Mouse (Mus musculus): ENCODE data around the gene Tmem191c. TPM values are rescaled to one million over a fixed set of nuclear protein-coding genes. Genes with fewer than 3 reads are reported as not detected.
A peak's percentile ranks its signal among the peaks of the same experiment; 100 is the strongest.

Gene Tmem191c
- polyA plus RNA-seq, 1 experiment from 2014 or later = 4.0 TPM

GRCm38 (mm10) chr16:17255270-17255669 lies 20.6 kb upstream of the Tmem191c start:
- peaks cover 3% of the 10 kb centered on the region for H3K36me3 ChIP-seq (ENCODE audit: control insufficient read depth, insufficient read depth)
- no peaks in the 10 kb centered on the region for H3K9me3 ChIP-seq (replicated peaks; ENCODE audit: control insufficient read depth, low read length)
- H3K27me3 ChIP-seq (ENCODE audit: control insufficient read depth, insufficient read depth, low read depth, low read length) = no peaks in the 10 kb centered on the region
- peaks cover 32% of the 10 kb centered on the region for H3K4me1 ChIP-seq (ENCODE audit: control insufficient read depth, low read depth, low read length)
- H3K9ac ChIP-seq (ENCODE audit: low read depth, low read length) = no peak overlapping the region
- ATAC-seq (ENCODE audit: low read depth) = no peak
- no peak overlapping the region for H3K4me3 ChIP-seq (ENCODE audit: low read depth, low read length)
- H3K4me2 ChIP-seq (ENCODE audit: low read depth, low read length) = no peak overlapping the region
- H3K27ac ChIP-seq (ENCODE audit: low read length) = no peak overlapping the region
- WGBS (ENCODE audit: insufficient replicate concordance) = 53% methylated on average over 2 of the region's 2 CpGs

GRCm38 (mm10) chr16:17257359-17257821 lies 18.5 kb upstream of the Tmem191c start:
- no peak overlapping the region for H3K4me3 ChIP-seq (ENCODE audit: low read depth, low read length)

GRCm38 (mm10) chr16:17258917-17259316 lies 17.0 kb upstream of the Tmem191c start:
- Histone ChIP-seq H3K9ac (ENCODE audit: low read depth, low read length) (no peak overlapping the region), H3K36me3 (ENCODE audit: control insufficient read depth, insufficient read depth) (peaks cover 3% of the 10 kb centered on the region), H3K27me3 (ENCODE audit: control insufficient read depth, insufficient read depth, low read depth, low read length) (no peaks in the 10 kb centered on the region), H3K4me1 (ENCODE audit: control insufficient read depth, low read depth, low read length) (peaks cover 4% of the 10 kb centered on the region), H3K9me3 (replicated peaks; ENCODE audit: control insufficient read depth, low read length) (no peaks in the 10 kb centered on the region), H3K27ac (ENCODE audit: low read length) (no peak overlapping the region), H3K4me3 (ENCODE audit: low read depth, low read length) (no peak overlapping the region), H3K4me2 (ENCODE audit: low read depth, low read length) (no peak overlapping the region)
- WGBS (ENCODE audit: insufficient replicate concordance) = 74% methylated on average over 12 of the region's 12 CpGs
- no peak for ATAC-seq (ENCODE audit: low read depth)

More at GRCm38 (mm10) chr16:17257359-17257821, 18.5 kb upstream of the Tmem191c start:
- H3K9ac ChIP-seq (ENCODE audit: low read depth, low read length) = no peak overlapping the region
- no peak overlapping the region for H3K27ac ChIP-seq (ENCODE audit: low read length)
- 68% methylated on average over 9 of the region's 9 CpGs for WGBS (ENCODE audit: insufficient replicate concordance)
- H3K4me1 ChIP-seq (ENCODE audit: control insufficient read depth, low read depth, low read length) = peaks cover 19% of the 10 kb centered on the region
- H3K36me3 ChIP-seq (ENCODE audit: control insufficient read depth, insufficient read depth) = peaks cover 3% of the 10 kb centered on the region
- no peaks in the 10 kb centered on the region for H3K27me3 ChIP-seq (ENCODE audit: control insufficient read depth, insufficient read depth, low read depth, low read length)
- no peaks in the 10 kb centered on the region for H3K9me3 ChIP-seq (replicated peaks; ENCODE audit: control insufficient read depth, low read length)
- no peak overlapping the region for H3K4me2 ChIP-seq (ENCODE audit: low read depth, low read length)
- no peak for ATAC-seq (ENCODE audit: low read depth)

GRCm38 (mm10) chr16:17261341-17261740 lies 14.5 kb upstream of the Tmem191c start:
- WGBS (ENCODE audit: insufficient replicate concordance) = 57% methylated on average over 1 of the region's 1 CpGs
- H3K4me3 ChIP-seq (ENCODE audit: low read depth, low read length) = no peak overlapping the region
- ATAC-seq (ENCODE audit: low read depth) = no peak
- H3K27me3 ChIP-seq (ENCODE audit: control insufficient read depth, insufficient read depth, low read depth, low read length) = no peaks in the 10 kb centered on the region
- H3K4me1 ChIP-seq (ENCODE audit: control insufficient read depth, low read depth, low read length) = no peaks in the 10 kb centered on the region; the same call in 1 of the 2 replicates
- H3K36me3 ChIP-seq (ENCODE audit: control insufficient read depth, insufficient read depth) = peaks cover 3% of the 10 kb centered on the region
- no peak overlapping the region for H3K27ac ChIP-seq (ENCODE audit: low read length)
- no peak overlapping the region for H3K4me2 ChIP-seq (ENCODE audit: low read depth, low read length)
- no peaks in the 10 kb centered on the region for H3K9me3 ChIP-seq (replicated peaks; ENCODE audit: control insufficient read depth, low read length)
- H3K9ac ChIP-seq (ENCODE audit: low read depth, low read length) = no peak overlapping the region

GRCm38 (mm10) chr16:17266113-17266512 lies 9.8 kb upstream of the Tmem191c start:
- no peak overlapping the region for H3K4me3 ChIP-seq (ENCODE audit: low read depth, low read length)
- ATAC-seq (ENCODE audit: low read depth) = no peak
- H3K4me2 ChIP-seq (ENCODE audit: low read depth, low read length) = no peak overlapping the region
- peaks cover 11% of the 10 kb centered on the region for H3K4me1 ChIP-seq (ENCODE audit: control insufficient read depth, low read depth, low read length)
- H3K9ac ChIP-seq (ENCODE audit: low read depth, low read length) = no peak overlapping the region
- 68% methylated on average over 3 of the region's 3 CpGs for WGBS (ENCODE audit: insufficient replicate concordance)
- H3K27ac ChIP-seq (ENCODE audit: low read length) = no peak overlapping the region
- no peaks in the 10 kb centered on the region for H3K27me3 ChIP-seq (ENCODE audit: control insufficient read depth, insufficient read depth, low read depth, low read length)
- H3K9me3 ChIP-seq (replicated peaks; ENCODE audit: control insufficient read depth, low read length) = no peaks in the 10 kb centered on the region; the same call in 1 of the 2 replicates
- no peaks in the 10 kb centered on the region for H3K36me3 ChIP-seq (ENCODE audit: control insufficient read depth, insufficient read depth)

GRCm38 (mm10) chr16:17267937-17268336 lies 7.9 kb upstream of the Tmem191c start:
- Histone ChIP-seq H3K4me2 (ENCODE audit: low read depth, low read length) (no peak overlapping the region), H3K36me3 (ENCODE audit: control insufficient read depth, insufficient read depth) (no peaks in the 10 kb centered on the region), H3K9me3 (replicated peaks; ENCODE audit: control insufficient read depth, low read length) (no peaks in the 10 kb centered on the region; the same call in 1 of the 2 replicates), H3K27ac (ENCODE audit: low read length) (no peak overlapping the region), H3K27me3 (ENCODE audit: control insufficient read depth, insufficient read depth, low read depth, low read length) (no peaks in the 10 kb centered on the region; the same call in 1 of the 2 replicates), H3K9ac (ENCODE audit: low read depth, low read length) (no peak overlapping the region), H3K4me3 (ENCODE audit: low read depth, low read length) (no peak overlapping the region), H3K4me1 (ENCODE audit: control insufficient read depth, low read depth, low read length) (peaks cover 11% of the 10 kb centered on the region)
- WGBS (ENCODE audit: insufficient replicate concordance) = 27% methylated on average over 5 of the region's 5 CpGs
- peak; percentile 73 for ATAC-seq (ENCODE audit: low read depth)

- Histone ChIP-seq H3K27me3 (ENCODE audit: control insufficient read depth, insufficient read depth, low read depth, low read length) (no peaks in the 10 kb centered on the region; the same call in 1 of the 2 replicates), H3K9ac (ENCODE audit: low read depth, low read length) (no peak overlapping the region), H3K36me3 (ENCODE audit: control insufficient read depth, insufficient read depth) (no peaks in the 10 kb centered on the region), H3K4me2 (ENCODE audit: low read depth, low read length) (no peak overlapping the region), H3K4me3 (ENCODE audit: low read depth, low read length) (no peak overlapping the region), H3K9me3 (replicated peaks; ENCODE audit: control insufficient read depth, low read length) (no peaks in the 10 kb centered on the region; the same call in 1 of the 2 replicates), H3K4me1 (ENCODE audit: control insufficient read depth, low read depth, low read length) (peaks cover 11% of the 10 kb centered on the region), H3K27ac (ENCODE audit: low read length) (no peak overlapping the region)
- peak; percentile 63; the same call in 1 of the 2 replicates for ATAC-seq (ENCODE audit: low read depth)
- WGBS (ENCODE audit: insufficient replicate concordance) = 31% methylated on average over 5 of the region's 5 CpGs
Measured at GRCm38 (mm10) chr16:17269872-17270271, 6.0 kb upstream of the Tmem191c start.

GRCm38 (mm10) chr16:17271124-17271523 lies 4.8 kb upstream of the Tmem191c start:
- Histone ChIP-seq H3K9me3 (replicated peaks; ENCODE audit: control insufficient read depth, low read length) (no peaks in the 10 kb centered on the region; the same call in 1 of the 2 replicates), H3K27me3 (ENCODE audit: control insufficient read depth, insufficient read depth, low read depth, low read length) (no peaks in the 10 kb centered on the region; the same call in 1 of the 2 replicates), H3K4me2 (ENCODE audit: low read depth, low read length) (no peak overlapping the region), H3K4me3 (ENCODE audit: low read depth, low read length) (no peak overlapping the region), H3K36me3 (ENCODE audit: control insufficient read depth, insufficient read depth) (no peaks in the 10 kb centered on the region), H3K27ac (ENCODE audit: low read length) (no peak overlapping the region), H3K4me1 (ENCODE audit: control insufficient read depth, low read depth, low read length) (peaks cover 11% of the 10 kb centered on the region), H3K9ac (ENCODE audit: low read depth, low read length) (no peak overlapping the region)
- ATAC-seq (ENCODE audit: low read depth) = no peak
- WGBS (ENCODE audit: insufficient replicate concordance) = 48% methylated on average over 4 of the region's 4 CpGs

GRCm38 (mm10) chr16:17271856-17272255 lies 4.0 kb upstream of the Tmem191c start:
- H3K4me3 ChIP-seq (ENCODE audit: low read depth, low read length) = no peak overlapping the region
- no peak overlapping the region for H3K27ac ChIP-seq (ENCODE audit: low read length)
- H3K9me3 ChIP-seq (replicated peaks; ENCODE audit: control insufficient read depth, low read length) = no peaks in the 10 kb centered on the region; the same call in 1 of the 2 replicates
- no peak overlapping the region for H3K9ac ChIP-seq (ENCODE audit: low read depth, low read length)
- H3K4me1 ChIP-seq (ENCODE audit: control insufficient read depth, low read depth, low read length) = peaks cover 18% of the 10 kb centered on the region
- no peaks in the 10 kb centered on the region for H3K36me3 ChIP-seq (ENCODE audit: control insufficient read depth, insufficient read depth)
- ATAC-seq (ENCODE audit: low read depth) = no peak
- H3K4me2 ChIP-seq (ENCODE audit: low read depth, low read length) = no peak overlapping the region
- H3K27me3 ChIP-seq (ENCODE audit: control insufficient read depth, insufficient read depth, low read depth, low read length) = peaks cover 4% of the 10 kb centered on the region; the same call in 1 of the 2 replicates
- 62% methylated on average over 6 of the region's 6 CpGs for WGBS (ENCODE audit: insufficient replicate concordance)
